Mouse (Mus musculus): Measurements from ENCODE around the gene Mrpl47. TPM values are rescaled to one million over a fixed set of nuclear protein-coding genes. Genes with fewer than 3 reads are reported as not detected.
"Not testable (repeated sequence)": the region's sequence is repeated elsewhere in the genome, so short reads cannot be mapped to it uniquely, and the experiment has no call there.

Gene Mrpl47
- total RNA-seq (2021), result 10 to 100 TPM; 30.4 to 34.3 TPM

DNA sequence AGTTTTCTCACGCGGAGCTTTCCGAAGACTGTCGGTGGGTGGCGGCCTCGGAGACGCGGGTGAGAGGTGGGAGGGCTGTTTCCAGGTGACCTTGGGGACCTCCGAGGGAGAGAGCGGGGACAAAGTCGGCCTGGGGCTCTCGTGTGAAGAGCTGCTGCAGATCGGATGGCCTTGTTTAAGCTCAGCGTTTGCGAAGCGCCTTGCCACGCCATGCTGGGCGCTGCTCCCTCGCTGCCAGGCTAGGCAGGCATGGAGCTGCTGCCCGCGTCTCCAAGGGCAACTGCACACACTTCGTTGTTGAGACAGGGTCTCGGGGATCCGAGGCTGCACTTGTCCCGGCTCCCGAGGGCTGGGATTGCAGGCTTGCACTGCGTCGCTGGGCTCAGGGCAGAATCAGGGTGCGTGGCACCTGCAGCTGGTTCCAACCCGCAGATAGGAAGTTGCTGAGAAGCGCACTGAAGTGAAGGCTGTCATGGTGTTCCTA, at the start of gene Mrpl47:
Mrpl47 (minus strand) TSS at position 434 of the 484 bp plus-strand sequence.
- no peak for DNase-seq
- intact Hi-C loops (cut with DNase I), result loop anchor here (2.0 to 10.0 kb wide), 4 partner anchors 28 to 1058 kb away; partner anchors contain the start of genes Ttc14 and Usp13

DNA sequence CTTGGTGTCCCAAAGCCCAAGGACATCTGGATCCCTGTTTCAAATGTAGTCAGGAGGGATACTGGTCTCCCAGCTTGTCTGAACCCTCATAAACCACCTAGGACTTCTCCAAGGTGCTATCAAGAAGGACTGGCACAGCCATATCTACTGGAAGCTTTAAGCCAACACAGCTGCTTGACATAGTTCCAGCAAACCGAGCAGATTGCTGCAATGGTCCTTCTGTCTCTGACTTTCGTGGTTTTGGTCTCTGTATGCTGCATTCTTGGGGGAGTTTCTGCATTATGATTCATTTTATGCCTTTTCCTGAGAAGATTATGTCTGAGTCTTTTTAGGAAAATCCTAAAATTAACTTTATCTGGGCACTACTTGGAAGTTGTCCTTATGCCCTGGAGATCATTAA, 33.4 kb upstream of the Mrpl47 start:
- no peak for DNase-seq
- intact Hi-C loops (cut with DNase I), result no loop called here

DNA sequence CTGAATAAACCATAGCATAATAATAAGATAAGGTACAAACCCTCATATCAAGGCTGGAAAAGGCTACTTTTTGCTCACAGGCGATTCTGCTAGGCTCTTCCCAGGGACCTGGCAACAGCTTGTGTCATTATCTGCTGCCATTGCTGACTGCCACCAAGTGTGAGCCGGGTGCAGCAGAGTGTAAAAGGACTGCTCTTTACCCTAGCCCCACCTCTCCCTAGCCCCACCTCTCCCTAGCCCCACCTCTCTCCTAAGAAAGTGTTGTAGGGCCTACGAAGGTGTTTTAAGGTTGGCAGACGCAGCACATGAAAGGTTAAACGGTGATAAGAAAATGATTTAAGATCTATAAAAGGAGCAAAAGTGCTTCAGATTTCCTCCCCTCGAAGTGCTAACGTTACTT, 26.5 kb upstream of the Mrpl47 start:
- intact Hi-C loops (cut with DNase I), result no loop called here
- DNase-seq, result no peak

DNA sequence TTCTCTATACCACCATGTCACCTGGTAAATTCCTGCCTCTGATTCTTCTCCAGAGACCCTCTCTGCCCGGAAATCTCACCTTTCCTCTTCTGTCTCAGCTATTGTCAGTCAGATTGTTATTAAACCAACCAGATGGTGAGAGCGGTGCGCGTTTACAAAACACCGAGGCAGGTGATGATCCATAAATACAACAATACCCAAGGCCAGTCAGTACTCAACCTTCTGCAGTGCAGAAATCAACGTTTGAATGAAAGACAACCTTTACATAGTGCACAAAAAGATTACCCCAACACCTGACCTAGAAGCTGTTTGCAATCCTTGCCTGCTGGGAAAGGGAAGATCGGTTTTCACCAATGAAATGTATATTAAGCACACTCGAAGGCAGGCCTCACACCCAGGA, 25.6 kb upstream of the Mrpl47 start:
- intact Hi-C loops (cut with DNase I), result no loop called here
- DNase-seq, result no peak

DNA sequence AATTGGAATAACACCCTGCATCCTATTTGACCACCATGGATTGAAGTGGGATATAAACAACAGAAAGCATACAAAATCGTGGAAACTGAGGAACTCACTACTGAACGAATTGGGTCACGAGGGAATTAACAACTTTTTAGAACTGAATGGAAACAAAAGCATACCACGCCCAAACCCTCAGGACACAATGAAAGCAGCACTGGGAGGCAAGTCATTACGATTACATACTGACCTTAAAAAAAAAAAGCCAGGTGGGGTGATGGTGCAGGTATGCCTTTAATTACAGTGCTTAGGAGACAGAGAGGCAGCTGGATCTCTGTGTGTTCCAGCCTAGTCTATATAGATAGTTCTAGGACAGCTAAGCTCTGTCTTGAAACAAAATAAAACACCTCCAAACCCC, 21.8 kb upstream of the Mrpl47 start:
- DNase-seq, result no peak
- intact Hi-C loops (cut with DNase I), result no loop called here

DNA sequence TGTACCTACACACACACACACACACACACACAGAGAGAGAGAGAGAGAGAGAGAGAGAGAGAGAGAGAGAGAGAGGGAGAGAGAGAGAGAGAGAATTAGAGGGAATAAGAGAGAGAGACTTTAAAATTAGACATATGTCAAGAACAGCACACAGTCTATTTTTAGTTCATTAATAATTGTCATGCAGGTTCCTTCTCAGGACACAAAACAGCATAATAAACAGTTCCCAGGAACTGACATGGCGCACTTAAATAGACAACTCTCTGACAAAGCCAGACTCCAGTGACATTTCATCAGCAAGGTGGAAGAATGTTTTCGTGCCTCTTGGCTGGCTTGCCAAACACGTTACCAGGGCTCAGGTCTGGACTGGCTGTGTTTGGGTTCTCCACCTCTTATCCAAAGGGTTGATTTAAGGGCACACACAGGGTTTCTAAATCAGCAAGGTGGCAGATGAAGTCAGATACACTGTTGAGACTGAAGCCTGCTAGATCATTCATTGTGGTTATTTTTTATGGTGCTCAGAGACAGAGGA, 17.0 kb upstream of the Mrpl47 start:
- intact Hi-C loops (cut with DNase I), result no loop called here
- DNase-seq, result no peak

DNA sequence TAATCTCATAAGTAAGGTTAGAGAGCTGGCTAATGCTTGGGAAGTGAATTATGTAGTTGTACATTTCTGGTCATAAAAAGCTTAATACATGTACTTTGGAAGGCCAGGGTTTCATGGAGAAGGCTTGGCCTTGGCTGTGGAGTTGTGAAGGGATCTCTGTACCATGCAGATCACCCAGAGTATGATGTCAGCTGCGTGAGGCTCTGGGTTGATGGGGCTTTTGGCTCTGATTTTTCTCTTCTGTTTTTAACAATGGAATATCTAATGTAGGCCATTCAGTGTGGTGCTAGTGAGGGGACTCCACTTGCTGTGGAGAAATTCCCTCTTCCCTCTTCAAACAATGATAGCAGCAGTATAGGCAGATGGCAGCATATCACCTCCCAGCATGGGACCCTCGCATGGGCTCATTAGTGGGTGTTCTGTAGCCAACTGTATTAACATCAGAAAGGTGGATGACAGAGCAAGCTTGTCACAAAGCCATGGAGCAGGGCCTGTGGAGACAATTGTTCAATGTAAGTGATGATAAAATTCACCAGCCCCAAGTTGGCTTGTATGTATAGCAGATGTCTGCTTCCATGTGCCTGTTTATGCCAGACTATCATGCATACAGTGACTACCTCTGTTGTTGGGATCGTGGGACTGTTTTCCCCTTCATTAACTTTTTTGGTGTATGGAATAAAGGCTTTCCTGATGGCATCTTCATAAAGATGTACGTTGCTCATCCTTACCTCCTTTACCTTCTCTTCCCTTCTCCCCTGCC, 12.6 kb upstream of the Mrpl47 start:
- DNase-seq, result no peak

DNA sequence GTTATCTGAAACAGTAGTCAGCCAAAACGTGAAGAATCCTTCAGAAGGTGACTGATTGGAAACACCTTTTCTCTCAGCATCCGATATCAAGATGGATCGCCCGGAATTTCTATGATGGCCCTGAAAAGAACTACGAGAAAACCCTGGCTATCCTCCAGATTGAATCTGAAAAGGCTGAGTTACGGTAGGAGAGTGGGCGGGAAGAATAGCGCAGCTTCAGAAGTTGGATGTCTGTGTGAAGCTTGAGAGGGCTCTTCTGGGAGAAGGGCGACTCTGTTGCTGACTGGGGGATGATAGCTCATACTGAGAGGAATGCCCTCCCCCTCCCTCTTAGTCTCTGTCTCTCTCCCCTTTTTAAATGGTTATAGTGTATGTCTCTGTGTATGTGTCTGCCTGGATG, 11.0 kb upstream of the Mrpl47 start:
- intact Hi-C loops (cut with DNase I), result no loop called here

More for the DNA sequence above, 12.6 kb upstream of the Mrpl47 start:
- intact Hi-C loops (cut with DNase I), result no loop called here

DNA sequence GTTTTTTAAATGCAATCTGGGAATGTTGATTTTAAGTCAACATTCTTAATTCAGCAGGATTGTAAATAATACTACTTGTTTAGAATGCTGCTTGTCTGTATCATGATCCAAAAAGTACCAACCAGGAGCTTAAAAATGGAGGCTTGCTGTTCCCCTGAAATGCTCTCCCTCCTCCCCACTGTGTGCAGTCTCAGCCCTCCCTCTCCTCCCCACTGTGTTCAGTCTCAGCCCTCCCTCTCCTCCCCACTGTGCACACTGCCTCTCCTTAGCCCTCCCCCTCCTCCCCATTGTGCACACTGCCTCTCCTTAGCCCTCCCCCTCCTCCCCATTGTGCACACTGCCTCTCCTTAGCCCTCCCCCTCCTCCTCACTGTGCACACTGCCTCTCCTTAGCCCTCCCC, 8.0 kb upstream of the Mrpl47 start:
- DNase-seq; intact Hi-C loops (cut with DNase I): not testable (repeated sequence)

More for the DNA sequence above, 11.0 kb upstream of the Mrpl47 start:
- DNase-seq, result no peak

DNA sequence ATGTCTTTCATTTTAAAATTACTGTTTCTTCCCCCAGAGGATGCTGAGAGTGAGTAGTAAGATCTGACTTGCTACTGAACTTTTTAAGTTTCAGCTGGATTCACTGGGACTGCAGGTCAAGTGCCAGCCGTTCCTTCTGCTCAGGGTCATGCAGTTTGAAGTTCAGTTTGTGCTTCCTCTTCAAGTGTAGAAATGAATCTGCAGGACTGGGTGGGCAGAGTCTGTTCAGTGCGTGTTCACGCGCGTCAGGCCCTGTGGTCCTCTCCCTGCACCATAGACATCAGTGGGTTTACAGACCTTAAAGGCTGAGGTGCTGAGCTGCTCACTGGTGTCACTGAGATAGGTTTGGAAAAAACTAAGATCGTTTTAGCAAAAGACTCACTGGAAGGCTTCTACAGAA, 7.6 kb upstream of the Mrpl47 start:
- intact Hi-C loops (cut with DNase I), result no loop called here
- no peak for DNase-seq

DNA sequence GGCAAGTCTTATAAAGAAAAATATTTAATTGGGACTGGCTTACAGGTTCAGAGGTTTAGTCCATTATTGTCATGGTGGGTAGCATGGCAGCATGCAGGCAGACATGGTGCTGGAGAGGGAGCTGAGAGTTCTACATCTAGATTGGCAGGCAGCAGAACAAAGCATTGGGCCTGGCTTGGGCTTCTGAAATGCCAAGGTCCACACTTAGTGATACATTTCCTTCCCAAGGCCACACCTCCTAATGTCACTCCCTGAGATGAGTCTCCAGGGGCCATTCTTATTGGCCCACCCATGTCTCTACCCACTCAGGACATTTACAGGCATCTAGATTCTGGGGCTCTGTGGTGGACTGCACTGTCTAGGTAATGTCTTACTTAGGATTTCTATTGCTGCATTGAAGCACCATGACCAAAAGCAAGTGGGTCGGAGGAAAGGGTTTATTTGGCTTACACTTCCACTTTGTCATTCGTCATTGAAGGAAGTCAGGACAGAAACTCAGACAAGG, 4.9 kb upstream of the Mrpl47 start:
- intact Hi-C loops (cut with DNase I), result no loop called here
- no peak for DNase-seq

DNA sequence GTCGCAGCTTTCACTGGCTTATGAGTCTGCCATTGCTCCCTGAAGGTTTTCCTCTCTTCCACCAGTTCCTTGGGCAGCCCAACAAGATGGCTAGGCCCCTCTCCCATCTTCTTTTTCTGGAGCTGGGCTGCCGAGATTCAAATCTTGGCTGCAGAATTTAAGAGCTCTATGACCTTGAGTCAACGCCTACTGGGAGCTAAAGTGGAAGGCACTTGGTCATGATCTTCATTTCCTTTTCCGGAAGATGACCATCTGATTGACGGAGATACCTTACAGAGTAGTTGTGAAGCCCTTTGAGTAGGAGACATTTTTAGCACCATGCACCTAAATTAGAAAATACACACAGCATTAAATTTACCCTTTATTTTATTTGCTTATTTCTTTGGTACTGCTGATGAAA, 1.1 kb upstream of the Mrpl47 start:
- no peak for DNase-seq
- intact Hi-C loops (cut with DNase I), result loop anchor here (5.0 to 10.0 kb wide), 2 partner anchors 149 to 1056 kb away; partner anchors contain the start of gene Ttc14

DNA sequence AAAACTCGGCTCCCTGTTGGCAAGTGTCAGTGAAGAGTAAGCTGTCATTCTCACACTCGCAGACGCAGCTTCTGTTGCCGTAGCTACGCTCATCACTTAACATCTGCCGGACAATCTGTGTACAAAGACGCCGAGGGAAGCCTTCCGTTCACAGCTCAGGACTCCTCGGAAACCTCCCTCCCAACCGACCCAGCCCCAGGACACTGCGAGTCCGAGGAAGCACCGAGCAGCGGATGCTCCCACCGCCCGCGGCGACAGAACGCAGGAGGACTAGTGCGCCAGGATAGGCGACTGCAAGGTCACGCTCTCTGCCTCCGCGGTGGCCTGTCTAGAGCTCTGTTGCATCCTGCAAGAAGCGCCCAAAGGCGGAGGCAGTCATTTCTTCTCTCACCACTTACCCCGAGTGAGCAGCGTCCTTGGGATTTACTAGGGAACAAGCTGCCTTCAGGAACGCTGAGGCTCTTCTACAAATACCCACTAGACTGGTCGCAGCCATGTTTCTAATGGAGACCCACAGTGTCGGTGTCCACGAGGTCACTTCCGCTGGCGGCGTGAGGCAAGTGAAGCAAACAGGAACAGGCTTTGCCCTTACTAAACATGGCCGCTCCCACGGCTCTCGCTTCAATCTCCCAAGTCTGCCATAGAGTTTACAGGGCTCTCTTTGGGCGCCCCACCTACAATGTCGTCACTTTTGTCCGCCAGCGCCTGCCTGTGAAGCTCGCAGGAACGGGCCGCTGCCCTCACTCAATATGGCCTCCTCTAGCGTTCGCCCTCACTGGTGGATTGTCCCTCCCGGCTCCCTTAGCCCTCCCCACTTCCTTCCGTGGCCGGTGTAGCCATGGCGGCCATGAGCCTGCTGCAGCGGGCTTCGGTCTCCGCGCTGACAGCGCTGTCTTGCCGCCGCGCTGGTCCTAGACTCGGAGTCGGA, 897 bp downstream of the Mrpl47 start, which contains the start of gene Ndufb5:
Ndufb5 (plus strand) TSS at position 747 of the 928 bp plus-strand sequence.
- intact Hi-C loops (cut with DNase I), result loop anchor here (2.0 to 10.0 kb wide), 4 partner anchors 28 to 1058 kb away; partner anchors contain the start of genes Ttc14 and Usp13
- peak; percentile 97 to 98 for DNase-seq

DNA sequence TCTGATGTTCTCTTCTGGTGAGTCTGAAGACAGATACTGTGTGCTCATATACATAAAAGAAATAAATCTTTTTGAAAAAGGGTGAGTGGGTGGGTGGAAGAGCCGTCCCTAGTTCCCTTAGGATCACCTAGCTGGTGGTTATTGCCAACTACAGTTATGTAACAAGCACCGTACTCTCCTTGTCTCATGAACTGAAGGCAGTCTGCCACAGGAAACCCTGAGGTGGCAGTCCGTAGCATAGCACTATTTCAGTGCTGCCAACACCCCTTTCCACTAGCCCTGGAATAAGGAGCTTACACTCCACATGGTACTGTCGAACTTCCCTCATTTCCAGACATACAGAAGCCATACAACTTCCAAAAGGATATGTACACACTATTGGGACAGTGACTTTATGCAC, 9.5 kb downstream of the Mrpl47 start:
- DNase-seq, result no peak
- intact Hi-C loops (cut with DNase I), result no loop called here

DNA sequence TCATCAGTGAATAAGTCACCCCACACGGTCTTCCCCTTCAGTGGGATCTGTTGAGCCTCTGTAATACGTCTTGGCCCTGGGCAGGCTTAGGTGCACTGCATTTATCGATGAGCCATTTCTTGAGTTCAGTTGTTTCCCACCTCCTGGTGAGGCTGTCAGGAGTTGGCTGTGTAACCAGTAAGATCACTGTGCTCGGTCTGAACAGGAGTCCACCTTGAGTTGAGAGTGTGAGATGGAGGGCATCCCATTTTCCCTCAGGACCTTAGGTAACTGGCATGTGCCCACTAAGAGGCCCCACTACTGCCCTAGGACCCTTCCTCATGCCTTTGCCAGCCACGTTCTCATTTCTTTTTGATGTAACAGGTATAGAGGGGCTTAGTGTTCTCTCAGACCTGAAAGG, 11.5 kb downstream of the Mrpl47 start:
- intact Hi-C loops (cut with DNase I), result no loop called here
- no peak for DNase-seq

DNA sequence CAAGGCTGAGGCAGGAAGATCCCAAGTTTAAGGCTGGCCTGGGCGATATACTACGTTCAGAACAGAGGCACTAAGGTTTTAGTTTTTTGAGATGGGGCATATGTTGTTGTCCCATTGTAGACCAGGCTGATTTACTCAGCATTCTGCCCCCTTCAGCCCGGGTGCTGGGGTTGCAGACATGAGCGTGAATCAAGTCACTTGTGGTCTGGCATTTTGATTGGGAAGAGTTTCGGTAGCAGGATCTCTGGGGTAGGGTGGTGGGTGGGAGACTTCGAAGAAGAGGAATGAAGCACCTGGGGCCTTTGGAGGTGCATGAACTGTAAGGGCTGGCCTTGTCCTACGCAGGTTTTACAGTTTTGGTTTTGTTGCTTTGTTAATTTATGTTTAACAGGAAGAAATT, 13.2 kb downstream of the Mrpl47 start:
- DNase-seq, result no peak
- intact Hi-C loops (cut with DNase I), result no loop called here

DNA sequence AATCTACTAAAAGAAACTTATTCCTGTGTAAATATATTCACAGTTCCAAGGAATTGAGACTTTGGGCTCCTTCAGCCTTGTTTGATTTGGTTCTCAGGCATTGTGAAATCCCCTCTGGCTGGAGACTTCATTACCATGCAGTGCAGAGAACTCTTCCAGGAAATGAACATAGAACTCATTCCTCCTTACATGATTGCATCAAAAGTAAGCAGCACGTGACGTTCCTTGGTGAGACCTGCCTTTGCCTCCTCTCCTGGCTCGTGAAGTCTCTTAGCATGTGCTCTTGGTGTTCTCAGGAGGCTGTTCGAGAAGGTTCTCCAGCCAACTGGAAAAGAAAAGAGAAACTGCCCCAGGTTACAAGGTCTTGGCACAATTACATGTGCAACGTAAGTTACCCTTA, 19.1 kb downstream of the Mrpl47 start:
- no peak for DNase-seq
- intact Hi-C loops (cut with DNase I), result no loop called here

DNA sequence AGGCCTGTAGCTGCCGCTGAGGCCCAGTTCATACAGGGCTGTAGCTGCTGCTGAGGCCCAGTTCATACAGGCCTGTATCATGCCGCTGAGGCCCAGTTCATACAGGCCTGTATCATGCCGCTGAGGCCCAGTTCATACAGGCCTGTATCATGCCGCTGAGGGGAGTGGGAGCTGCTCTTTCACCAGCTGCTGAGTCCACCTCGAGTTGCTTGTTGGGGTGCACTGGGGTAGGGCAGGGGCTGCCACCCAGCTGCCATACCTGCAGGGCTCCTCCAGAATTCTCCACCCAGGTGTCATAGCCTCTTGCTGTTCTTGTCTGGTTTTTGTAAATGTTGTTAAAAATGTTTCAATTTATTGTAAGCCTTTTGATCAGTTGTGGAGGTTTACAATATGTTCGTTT, 20.0 kb downstream of the Mrpl47 start:
- intact Hi-C loops (cut with DNase I), result not testable (repeated sequence)

DNA sequence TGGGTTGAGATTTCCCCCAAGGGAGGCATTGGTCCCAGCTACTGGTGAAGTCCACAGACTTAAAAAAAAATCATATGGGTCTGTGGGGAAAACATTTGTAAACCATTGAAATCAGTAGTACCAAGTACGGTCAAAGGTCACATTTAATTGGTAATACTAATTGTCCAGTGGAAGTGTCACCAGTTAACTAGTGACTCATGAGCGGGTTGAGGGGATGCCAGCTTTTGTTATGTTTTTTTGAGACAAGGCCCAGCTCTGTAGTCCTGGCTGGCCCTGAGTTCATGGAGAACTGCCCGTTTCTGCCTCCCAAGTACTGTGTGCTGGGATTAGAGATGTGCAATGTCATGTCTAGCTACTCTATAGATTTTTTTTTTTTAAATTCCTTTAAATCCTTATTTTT, 23.7 kb downstream of the Mrpl47 start:
- no peak for DNase-seq
- intact Hi-C loops (cut with DNase I), result no loop called here

More for the DNA sequence above, 20.0 kb downstream of the Mrpl47 start:
- not testable (repeated sequence) for DNase-seq

DNA sequence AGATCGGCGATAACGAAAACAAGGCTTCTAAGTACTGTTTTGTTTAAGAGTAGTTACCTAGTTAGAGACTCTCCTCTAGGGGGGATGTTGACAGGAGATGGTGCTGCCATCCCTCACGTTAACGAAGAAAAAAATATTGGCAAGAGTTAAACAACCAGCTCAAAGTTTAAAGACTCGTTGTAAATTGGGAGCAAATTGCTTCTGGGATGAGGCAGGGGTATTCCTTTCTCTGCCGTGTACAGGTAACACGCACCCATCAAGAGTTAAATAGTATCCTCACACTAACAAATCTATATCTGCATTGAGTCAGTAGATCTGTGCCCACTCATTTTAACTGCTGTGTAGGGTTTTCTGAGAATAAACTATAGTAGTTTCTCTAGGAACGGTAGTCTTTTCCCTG, 28.0 kb downstream of the Mrpl47 start:
- intact Hi-C loops (cut with DNase I), result loop anchor here (2.0 to 5.0 kb wide), 2 partner anchors 27 to 177 kb away; partner anchors contain the start of genes Mrpl47 and Ndufb5
- no peak for DNase-seq
